Mouse (Mus musculus) embryo, embryonic 9.5 days (tissue): ENCODE data around the gene Atxn7l2.
A peak's percentile ranks its signal among the peaks of the same experiment; 100 is the strongest.
"Not testable (repeated sequence)": the region's sequence is repeated elsewhere in the genome, so short reads cannot be mapped to it uniquely, and the experiment has no call there.

Source experiments
- DNase-seq: peaks from one replicate; pipeline ENCODE4 v3.0.0-alpha.2; 2017; ENCODE audit errors: extremely low spot score

The Atxn7l2 gene

GRCm38 (mm10) chr3:108210771-108211139 is at the start of gene Atxn7l2:
TSS of gene Atxn7l2 (minus strand) at chr3:108210934.
- no peak for DNase-seq

- DNase-seq = no peak
Measured at GRCm38 (mm10) chr3:108259319-108259718, 48.6 kb upstream of the Atxn7l2 start.

- DNase-seq = no peak
Measured at GRCm38 (mm10) chr3:108257831-108258500, 47.2 kb upstream of the Atxn7l2 start.

GRCm38 (mm10) chr3:108256719-108257637 is 46.2 kb upstream of the Atxn7l2 start, which contains the start of gene Psma5:
TSS of gene Psma5 (plus strand) at chr3:108256926.
- peak; percentile 93 for DNase-seq

GRCm38 (mm10) chr3:108246857-108247256 is 36.1 kb upstream of the Atxn7l2 start:
- no peak for DNase-seq

GRCm38 (mm10) chr3:108241243-108241839 is 30.6 kb upstream of the Atxn7l2 start:
- DNase-seq = no peak

GRCm38 (mm10) chr3:108237474-108238102 is 26.9 kb upstream of the Atxn7l2 start:
- DNase-seq = not testable (repeated sequence)

- no peak for DNase-seq
Measured at GRCm38 (mm10) chr3:108231646-108232045, 20.9 kb upstream of the Atxn7l2 start.

- DNase-seq = no peak
Measured at GRCm38 (mm10) chr3:108227521-108227920, 16.8 kb upstream of the Atxn7l2 start.

- DNase-seq = peak; percentile 59
Measured at GRCm38 (mm10) chr3:108226558-108227350, 16.0 kb upstream of the Atxn7l2 start, which contains the start of gene Sypl2. TSS of gene Sypl2 (minus strand) at chr3:108226648.

- peak; percentile 42 for DNase-seq
Measured at GRCm38 (mm10) chr3:108225711-108226557, 15.2 kb upstream of the Atxn7l2 start.

GRCm38 (mm10) chr3:108220661-108221060 is 9.9 kb upstream of the Atxn7l2 start:
- DNase-seq = no peak

- DNase-seq = no peak
Measured at GRCm38 (mm10) chr3:108214734-108215133, 4.0 kb upstream of the Atxn7l2 start.

- no peak for DNase-seq
Measured at GRCm38 (mm10) chr3:108212406-108212805, 1.7 kb upstream of the Atxn7l2 start.

- DNase-seq = no peak
Measured at GRCm38 (mm10) chr3:108211845-108212244, 1.1 kb upstream of the Atxn7l2 start.

GRCm38 (mm10) chr3:108209946-108210770 is 576 bp downstream of the Atxn7l2 start:
- DNase-seq = peak; percentile 97

GRCm38 (mm10) chr3:108209536-108209935 is 1.2 kb downstream of the Atxn7l2 start:
- DNase-seq = no peak

- no peak for DNase-seq
Measured at GRCm38 (mm10) chr3:108209001-108209400, 1.7 kb downstream of the Atxn7l2 start.

GRCm38 (mm10) chr3:108206731-108207375 is 3.9 kb downstream of the Atxn7l2 start:
- no peak for DNase-seq
